Mouse (Mus musculus) megakaryocyte, embryonic 14.5 days (primary cell): ENCODE results near the gene Mov10.

ENCODE experiments used
- FLI1 ChIP-seq: IDR thresholded peaks from 2 replicates; pipeline ENCODE4 v1.6.1; 2012; ENCODE audit warnings: low read length, inconsistent platforms, mixed read lengths
- GATA1 ChIP-seq: IDR thresholded peaks from 3 replicates; pipeline ENCODE4 v1.6.1; 2012; ENCODE audit warnings: mixed read lengths, low read length, inconsistent platforms, borderline replicate concordance

DNA sequence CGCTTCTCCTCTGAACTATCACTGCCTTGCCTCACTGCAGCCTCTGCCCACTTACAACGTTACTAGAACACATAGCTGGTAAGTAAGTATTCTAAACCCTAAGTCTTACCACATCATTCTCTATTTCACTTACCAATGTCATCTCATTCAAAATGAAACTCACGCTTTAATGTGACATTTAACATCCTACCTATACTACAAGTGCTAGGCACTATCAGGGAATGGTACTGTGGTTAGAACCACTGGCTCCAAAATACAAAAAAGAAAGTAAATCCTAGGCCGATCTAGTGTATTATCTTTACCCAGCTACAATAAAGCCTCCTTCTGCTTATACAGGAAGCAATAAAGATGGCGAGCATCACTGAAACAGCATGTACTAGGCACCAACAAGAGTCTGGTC lies 22.7 kb upstream of the Mov10 start:
- TF ChIP-seq GATA1 (no peak), FLI1 (no peak)
